Mouse (Mus musculus) megakaryocyte, adult 5-6 weeks (primary cell): ENCODE data around the gene Gpr179. TPM values are rescaled to one million over a fixed set of nuclear protein-coding genes. Genes with fewer than 3 reads are reported as not detected.

ENCODE experiments used
- ATAC-seq: 2 replicates; pipeline ENCODE4 v1.8.0; 2016; ENCODE audit warnings: mild to moderate bottlenecking, inconsistent platforms; ENCODE audit not compliant: poor library complexity, severe bottlenecking
- total RNA-seq, 2 experiments: library from RNA; stranded (forward) in 1 of 2; stranded (reverse) in 1 of 2; fragments of 153-499, 151-499 nt in 1 of 2; fragments of 221-1000, 200-1000 nt in 1 of 2; gene quantifications; 2 replicates each; pipeline versions ENCODE4 v1.2.3 to v1.2.4; 2015 to 2017

The Gpr179 gene
- total RNA-seq, 2 experiments from 2014 or later = under 0.01 TPM; not detected in 1

GRCm38 (mm10) chr11:97357663-97358062 lies 5.8 kb upstream of the Gpr179 start:
- peak; percentile 67 for ATAC-seq

DNA sequence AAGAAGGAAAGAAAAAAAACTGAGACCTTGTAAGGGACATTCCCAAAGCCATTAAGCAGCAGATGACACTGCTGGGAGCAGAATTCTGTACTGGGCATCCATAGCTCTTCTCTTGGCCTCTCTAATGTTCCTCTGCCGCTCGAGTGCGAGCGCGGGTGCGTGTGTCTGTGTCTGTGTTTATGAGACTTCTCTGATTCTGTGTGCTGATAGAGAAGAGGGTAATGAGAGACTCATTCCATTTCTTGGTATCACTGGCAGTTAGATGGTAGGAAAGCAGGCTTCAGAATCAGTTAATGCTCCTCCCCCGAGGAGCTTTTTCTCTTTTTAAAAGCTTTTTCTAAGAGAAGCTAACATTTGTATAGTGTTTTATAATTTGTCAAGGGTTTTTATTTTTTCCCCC lies 3.4 kb upstream of the Gpr179 start:
- ATAC-seq = no peak

DNA sequence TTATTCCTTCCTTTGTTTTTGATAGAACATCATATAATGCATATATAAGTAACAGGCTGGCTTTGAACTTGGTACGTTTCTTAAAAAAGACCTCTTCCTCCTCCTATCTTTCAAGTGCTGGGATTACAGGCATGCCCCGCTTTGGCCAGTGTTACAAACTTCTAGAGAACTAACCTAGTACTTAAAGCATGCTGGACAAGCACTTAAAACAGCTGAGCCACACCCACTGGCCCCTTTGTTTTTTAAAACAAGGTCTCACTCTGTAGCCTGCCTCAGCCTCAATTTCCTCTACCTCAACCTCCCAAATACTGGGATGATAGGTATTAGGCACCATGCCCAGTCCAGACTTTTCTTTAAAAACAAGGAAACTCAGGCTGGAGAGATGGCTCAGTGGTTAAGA lies 2.8 kb upstream of the Gpr179 start:
- no peak for ATAC-seq

GRCm38 (mm10) chr11:97352935-97353597 lies 1.2 kb upstream of the Gpr179 start:
- no peak for ATAC-seq

DNA sequence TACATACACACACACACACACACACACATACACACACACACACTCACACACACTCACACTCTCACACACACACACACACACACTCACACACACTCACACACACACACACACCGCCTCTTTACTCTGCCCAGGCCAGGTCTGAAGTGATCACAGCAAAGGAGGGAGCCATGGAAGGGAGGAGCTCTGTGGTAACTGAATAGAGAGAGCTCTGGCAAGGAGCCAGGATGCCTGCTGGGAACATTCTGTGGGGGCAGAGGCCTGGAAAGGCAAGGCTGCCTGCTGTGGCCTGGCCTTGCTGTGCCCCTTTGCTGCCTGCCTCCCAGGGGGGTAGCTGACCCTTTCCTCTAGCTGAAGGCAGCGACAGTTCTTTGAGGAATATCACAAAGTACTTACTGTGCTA lies 1.8 kb downstream of the Gpr179 start:
- no peak for ATAC-seq

DNA sequence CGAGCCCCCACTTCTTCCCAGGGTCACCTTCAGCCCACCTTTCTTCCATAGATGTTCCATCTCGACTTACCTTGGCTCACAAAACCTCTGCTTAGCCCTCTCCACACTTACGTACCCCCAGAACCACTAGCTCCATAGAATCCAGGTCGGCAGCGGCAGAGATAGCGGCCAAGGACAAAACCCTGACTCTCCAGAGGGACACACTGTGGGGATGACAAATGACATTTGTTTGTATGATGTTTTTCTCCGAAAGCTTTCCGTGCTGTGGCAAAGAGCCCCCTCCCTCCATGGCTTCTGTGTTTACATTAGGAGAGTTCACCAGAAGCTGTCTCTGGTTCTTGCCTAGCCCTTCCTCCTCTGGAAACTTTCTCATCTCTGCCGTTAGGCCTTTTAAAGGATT lies 4.6 kb downstream of the Gpr179 start:
- no peak for ATAC-seq

DNA sequence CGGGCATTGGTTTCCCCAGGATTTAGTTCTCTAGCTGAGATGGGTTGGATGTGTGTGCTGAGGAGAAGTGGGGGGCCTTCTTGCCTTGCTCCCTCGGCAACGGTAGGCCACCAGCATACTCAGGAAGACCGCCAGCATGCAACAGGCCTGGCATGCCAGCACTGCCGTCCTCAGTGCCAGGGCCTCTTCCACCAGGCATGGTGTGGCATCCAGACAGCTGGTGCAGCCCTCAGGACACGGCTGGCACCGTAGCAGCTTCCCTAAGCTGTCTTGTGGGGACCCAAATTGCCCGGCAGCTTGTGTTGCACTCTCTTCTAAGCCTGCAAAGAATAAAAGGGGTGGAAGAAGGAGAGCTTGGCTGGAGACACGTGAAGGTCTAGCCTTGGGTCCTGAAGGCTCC lies 5.5 kb downstream of the Gpr179 start:
- ATAC-seq = no peak

DNA sequence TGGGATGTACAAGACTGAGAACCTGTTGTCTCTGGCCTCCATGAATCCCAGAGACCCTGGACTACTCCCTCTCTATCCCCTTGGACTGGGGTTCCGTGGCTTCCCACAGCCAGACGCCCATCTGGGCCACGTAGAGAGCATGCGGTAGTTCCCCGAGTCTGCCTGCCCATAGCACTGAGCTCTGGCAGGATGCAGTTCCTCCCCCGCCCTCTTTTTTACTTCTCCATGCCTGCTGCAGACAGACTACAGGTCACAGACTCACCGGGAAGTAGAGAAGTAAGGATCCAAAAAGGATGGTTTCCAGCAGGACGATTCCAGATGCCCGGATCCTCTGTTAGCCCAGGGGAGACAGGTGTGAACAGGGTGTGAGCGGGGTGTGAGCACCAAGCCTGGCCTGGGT lies 6.4 kb downstream of the Gpr179 start:
- ATAC-seq = 0 out of 2 replicates have a peak, but pooled peaks have one; percentile 37

DNA sequence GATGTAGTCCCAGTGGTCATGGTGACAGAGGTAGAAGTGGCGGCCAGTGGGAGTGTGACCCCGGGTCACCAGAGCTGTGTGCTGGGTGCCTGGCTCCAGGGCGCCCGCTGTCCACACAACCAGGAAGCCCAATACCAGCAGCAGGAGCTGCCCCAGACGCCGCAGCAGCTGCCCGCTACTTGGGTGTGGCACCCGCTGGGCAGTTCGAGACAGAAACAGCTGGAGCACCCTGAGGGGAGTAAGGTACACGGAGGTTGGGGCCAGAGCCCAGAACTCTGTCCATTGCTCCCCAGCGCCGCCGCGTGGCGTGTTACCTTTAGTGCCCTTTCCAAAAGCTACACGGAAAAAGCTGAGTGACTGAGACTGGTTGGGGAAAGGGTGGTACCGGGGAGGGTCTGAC lies 8.3 kb downstream of the Gpr179 start:
- peak; percentile 75 for ATAC-seq

DNA sequence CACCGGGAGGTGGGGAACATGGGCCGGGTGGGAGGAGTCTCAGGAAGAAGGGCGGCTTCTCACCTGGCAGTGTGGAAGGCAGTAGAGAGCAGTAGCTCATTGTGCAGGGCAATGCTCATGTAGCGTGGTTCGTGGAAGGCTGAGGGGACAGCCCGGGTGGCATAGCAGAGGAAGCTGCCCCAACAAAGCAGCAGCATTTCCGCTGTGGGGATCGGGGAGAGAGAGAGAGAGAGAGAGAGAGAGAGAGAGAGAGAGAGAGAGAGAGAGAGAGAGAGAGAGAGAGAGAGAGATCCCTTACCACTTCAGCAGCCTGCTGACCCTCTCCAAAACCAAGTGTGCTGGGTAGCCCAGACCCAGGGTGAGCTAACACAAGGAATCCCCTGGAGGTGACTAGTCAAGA lies 8.7 kb downstream of the Gpr179 start:
- 0 out of 2 replicates have a peak, but pooled peaks have one; percentile 4 for ATAC-seq

- no peak for ATAC-seq
Measured at GRCm38 (mm10) chr11:97338977-97339315, 12.9 kb downstream of the Gpr179 start.

DNA sequence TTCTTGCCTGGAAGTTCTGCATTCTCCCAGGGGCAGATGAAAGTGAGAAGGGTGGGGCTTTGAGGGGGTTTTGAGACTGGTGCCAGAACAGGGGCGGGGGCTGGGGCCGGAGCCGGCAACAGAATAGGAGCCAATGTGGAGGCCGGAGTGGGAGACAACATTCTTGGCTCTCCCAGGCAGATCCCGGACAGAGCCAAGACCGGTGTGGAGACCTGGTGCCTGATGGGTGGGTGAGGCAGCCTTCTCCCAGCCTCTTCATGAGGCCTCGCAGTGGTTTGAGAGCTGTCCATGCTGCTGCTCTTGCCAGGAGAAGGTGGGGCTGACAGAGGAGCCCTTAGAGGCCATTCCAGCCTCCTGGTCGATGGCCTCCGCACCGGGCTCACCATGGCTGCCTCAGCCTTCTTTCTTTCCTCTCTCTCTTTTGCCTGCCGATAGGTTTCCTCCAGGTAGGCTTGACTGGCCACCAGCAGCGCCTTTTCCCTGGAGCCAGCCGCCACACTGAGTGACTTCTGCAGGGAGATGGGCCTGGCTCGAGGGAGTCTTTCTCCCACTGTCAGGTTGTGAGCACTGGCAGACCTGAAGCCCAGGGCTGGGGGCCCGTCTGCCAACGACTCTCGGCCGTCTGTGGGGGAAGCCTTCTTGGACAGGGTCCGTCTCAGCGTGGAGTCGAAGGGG lies 13.4 kb downstream of the Gpr179 start:
- ATAC-seq = no peak

GRCm38 (mm10) chr11:97337363-97337762 lies 14.5 kb downstream of the Gpr179 start:
- no peak for ATAC-seq

GRCm38 (mm10) chr11:97336751-97337345 lies 15.0 kb downstream of the Gpr179 start:
- no peak for ATAC-seq

- ATAC-seq = 0 out of 2 replicates have a peak, but pooled peaks have one; percentile 27
Measured at GRCm38 (mm10) chr11:97336238-97336637, 15.6 kb downstream of the Gpr179 start.

DNA sequence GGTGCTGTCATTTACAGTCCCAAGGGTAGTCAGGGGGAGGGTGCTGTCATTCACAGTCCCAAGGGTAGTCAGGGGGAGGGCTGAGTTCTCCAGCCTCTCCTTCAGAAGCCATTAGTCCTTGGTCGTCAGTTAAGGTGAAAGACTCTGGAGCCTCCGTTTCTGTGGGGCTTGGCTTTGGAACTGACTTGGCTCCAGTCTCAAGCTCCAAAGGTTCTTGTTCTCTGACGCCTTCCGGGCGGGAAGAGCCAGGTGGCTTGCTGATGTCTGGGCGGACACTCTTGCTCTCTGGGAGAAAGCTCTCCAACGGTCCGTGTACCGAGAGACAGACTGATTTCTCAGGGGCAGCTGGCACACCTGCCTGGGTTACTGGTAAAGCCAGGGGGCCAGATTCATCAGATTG lies 17.5 kb downstream of the Gpr179 start:
- ATAC-seq = no peak

GRCm38 (mm10) chr11:97333896-97334295 lies 18.0 kb downstream of the Gpr179 start:
- ATAC-seq = no peak

DNA sequence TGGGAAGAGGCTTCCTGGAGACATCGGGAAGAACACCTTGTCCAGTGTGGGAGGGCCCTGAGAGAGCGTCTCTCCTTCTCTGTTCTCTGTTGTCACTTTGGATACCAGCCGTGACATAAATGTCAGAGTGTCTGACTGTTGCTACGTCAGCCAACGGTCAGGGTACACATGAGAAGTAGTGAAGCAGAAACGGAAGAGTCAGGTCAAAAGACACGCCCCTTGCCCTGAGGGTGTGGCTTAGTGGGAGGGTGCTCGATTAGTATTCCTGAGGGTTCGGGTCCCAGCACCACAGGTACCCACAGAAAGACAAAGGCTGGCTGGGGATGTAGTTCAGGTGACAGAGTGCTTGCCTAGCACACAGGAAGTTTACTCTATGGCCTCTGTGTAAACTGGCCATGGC lies 18.8 kb downstream of the Gpr179 start:
- ATAC-seq = no peak

- ATAC-seq = no peak
Measured at GRCm38 (mm10) chr11:97331231-97332190, 20.4 kb downstream of the Gpr179 start.

- no peak for ATAC-seq
Measured at GRCm38 (mm10) chr11:97330315-97330714, 21.6 kb downstream of the Gpr179 start.

- peak; percentile 77 for ATAC-seq
Measured at GRCm38 (mm10) chr11:97328148-97328547, 23.7 kb downstream of the Gpr179 start.
